Mouse (Mus musculus): Measurements from ENCODE around the gene Crybb2.

The Crybb2 gene

GRCm38 (mm10) chr5:113070017-113070416, at the start of gene Crybb2:
Gene Crybb2, minus strand, starts transcription at chr5:113070117.
- DNase-seq: no peak

GRCm38 (mm10) chr5:113119291-113119690, 49.4 kb upstream of the Crybb2 start:
- DNase-seq: no peak

- DNase-seq: no peak
These were observed 48.8 kb upstream of the Crybb2 start for GRCm38 (mm10) chr5:113118695-113119094.

- DNase-seq: no peak
These were observed 47.4 kb upstream of the Crybb2 start for GRCm38 (mm10) chr5:113117361-113117760.

- no peak for DNase-seq
These were observed 46.0 kb upstream of the Crybb2 start for GRCm38 (mm10) chr5:113115896-113116295.

- no peak for DNase-seq
These were observed 44.6 kb upstream of the Crybb2 start for GRCm38 (mm10) chr5:113114264-113115225.

- DNase-seq: no peak
These were observed 43.2 kb upstream of the Crybb2 start for GRCm38 (mm10) chr5:113113120-113113519.

- no peak for DNase-seq
These were observed 41.4 kb upstream of the Crybb2 start for GRCm38 (mm10) chr5:113111336-113111735.

- DNase-seq: no peak
These were observed 41.0 kb upstream of the Crybb2 start for GRCm38 (mm10) chr5:113110929-113111328.

- peak; percentile 37 for DNase-seq
These were observed 39.7 kb upstream of the Crybb2 start for GRCm38 (mm10) chr5:113109651-113110050.

- no peak for DNase-seq
These were observed 38.3 kb upstream of the Crybb2 start for GRCm38 (mm10) chr5:113108165-113108764.

- DNase-seq: no peak
These were observed 37.8 kb upstream of the Crybb2 start for GRCm38 (mm10) chr5:113107709-113108108.

GRCm38 (mm10) chr5:113106594-113106993, 36.7 kb upstream of the Crybb2 start:
- DNase-seq: no peak

- DNase-seq: no peak
These were observed 35.6 kb upstream of the Crybb2 start for GRCm38 (mm10) chr5:113105481-113105880.

- no peak for DNase-seq
These were observed 35.1 kb upstream of the Crybb2 start for GRCm38 (mm10) chr5:113105035-113105434.

- DNase-seq: no peak
These were observed 32.5 kb upstream of the Crybb2 start for GRCm38 (mm10) chr5:113102455-113102854.

GRCm38 (mm10) chr5:113101457-113101856, 31.5 kb upstream of the Crybb2 start:
- DNase-seq: no peak

- no peak for DNase-seq
These were observed 30.5 kb upstream of the Crybb2 start for GRCm38 (mm10) chr5:113100422-113100821.

GRCm38 (mm10) chr5:113099546-113099945, 29.6 kb upstream of the Crybb2 start:
- DNase-seq: peak; percentile 88

GRCm38 (mm10) chr5:113097551-113097950, 27.6 kb upstream of the Crybb2 start:
- DNase-seq: no peak

- no peak for DNase-seq
These were observed 25.5 kb upstream of the Crybb2 start for GRCm38 (mm10) chr5:113095456-113095855.

- DNase-seq: no peak
These were observed 22.5 kb upstream of the Crybb2 start for GRCm38 (mm10) chr5:113092406-113092805.

GRCm38 (mm10) chr5:113091162-113091561, 21.2 kb upstream of the Crybb2 start:
- DNase-seq: peak; percentile 45

- no peak for DNase-seq
These were observed 20.8 kb upstream of the Crybb2 start for GRCm38 (mm10) chr5:113090750-113091149.

All from thymus, postnatal 14 days (tissue).